Mouse (Mus musculus): ENCODE results near the gene Fbxl22.

The Fbxl22 gene

DNA sequence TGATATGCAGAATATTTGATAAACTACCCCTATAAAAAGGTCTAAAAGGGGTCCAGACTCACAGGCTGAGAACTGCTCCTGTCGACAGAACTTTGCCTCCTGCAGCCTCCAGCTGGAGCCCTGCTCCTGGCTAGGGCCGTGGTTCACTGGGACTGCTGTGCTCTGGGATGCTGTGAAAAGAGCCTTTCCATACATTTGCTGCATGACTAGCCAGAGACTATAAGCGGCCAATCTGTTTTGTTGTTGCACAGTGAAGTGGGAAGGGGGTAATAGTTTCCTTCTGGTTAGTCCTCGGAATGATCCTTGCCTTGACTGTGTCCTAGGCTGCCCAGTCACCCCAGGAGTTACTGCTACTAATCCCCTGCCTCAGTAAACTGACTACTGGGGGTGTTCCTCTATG lies 8.4 kb downstream of the Fbxl22 start:
- no peak for DNase-seq

GRCm38 (mm10) chr9:66505141-66505917 lies 9.1 kb downstream of the Fbxl22 start:
- no peak for DNase-seq

DNA sequence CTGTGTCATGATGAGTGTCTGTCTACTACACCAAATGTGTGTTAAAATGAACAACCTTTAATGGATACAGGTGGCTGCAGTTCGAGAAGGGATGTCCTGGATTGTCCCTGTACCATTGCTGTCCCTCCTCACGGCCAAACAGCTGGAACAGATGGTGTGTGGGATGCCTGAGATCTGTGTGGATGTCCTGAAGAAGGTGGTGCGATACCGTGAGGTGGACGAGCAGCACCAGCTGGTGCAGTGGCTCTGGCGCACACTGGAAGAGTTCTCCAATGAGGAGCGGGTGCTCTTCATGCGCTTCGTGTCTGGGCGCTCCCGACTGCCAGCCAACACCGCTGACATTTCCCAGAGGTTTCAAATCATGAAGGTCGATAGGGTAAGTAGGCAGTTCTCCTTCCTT lies 9.9 kb downstream of the Fbxl22 start:
- no peak for DNase-seq

DNA sequence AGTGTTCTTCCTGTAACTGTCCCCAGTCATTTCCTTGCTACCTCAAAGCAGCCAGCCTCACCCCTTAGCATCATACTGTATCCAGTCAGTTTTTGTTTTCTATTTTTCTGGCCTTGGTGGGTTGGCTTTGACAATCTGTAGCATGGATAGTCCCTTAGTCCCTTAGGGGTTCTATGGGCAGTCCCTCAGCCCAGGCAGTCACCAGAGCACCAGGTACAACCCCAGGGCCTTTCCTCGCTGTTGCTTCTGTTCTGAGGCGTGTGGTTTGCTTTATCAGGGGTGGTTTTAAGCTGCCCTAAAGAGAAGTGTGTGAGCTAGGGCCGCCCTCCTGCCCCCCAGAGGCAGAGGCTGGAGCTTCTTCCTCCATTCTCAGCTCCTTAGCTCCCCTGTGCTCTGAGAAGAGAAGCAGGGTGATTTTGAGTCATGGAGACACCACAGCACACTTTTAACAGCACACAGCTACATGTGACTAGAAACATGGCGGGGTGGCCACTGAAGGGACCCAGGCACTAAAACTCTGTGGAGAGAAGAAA lies 10.4 kb downstream of the Fbxl22 start:
- DNase-seq, result no peak

- no peak for DNase-seq
Observed at GRCm38 (mm10) chr9:66501248-66501647, 13.1 kb downstream of the Fbxl22 start.

DNA sequence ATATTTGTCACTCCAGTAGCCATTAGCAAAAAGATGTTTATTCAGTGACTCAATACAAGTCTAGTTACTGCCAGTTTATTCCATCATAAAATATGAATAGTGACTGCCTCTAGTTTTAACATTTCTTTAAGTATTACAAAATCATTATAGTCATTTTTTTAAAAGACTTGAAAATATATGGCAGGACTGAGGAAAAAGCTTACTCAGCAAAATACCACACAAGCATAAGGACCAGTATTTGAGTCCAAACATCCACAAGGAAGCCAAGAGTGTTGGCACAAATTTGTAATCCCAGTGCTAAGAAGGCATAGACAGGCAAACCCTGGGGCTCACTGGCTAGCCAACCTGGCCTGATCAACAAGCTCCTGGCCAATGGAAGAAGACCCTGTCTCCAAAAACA lies 20.4 kb downstream of the Fbxl22 start:
- DNase-seq, result no peak

DNA sequence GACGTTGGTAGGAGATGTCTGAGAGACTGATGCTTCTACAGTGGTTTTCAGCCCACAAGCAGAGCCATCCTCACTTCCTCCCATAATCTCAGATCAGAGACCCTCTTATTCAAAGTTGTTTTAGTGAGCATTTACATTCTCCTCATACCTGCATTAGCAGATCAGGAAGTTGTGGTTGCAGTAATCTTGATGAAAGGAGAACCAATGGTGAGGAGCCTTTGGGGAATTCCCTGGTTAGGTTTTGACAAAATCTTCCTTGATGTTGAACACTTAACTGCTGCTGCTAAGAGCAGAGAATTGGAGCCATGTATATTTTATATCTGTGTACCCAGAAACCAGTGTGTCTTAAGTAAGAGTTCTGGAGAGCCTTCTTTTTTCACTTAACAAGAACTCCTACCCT lies 22.0 kb downstream of the Fbxl22 start:
- DNase-seq, result no peak

- DNase-seq, result no peak
Observed at GRCm38 (mm10) chr9:66488786-66489185, 25.6 kb downstream of the Fbxl22 start.

- no peak for DNase-seq
Observed at GRCm38 (mm10) chr9:66483429-66483828, 31.0 kb downstream of the Fbxl22 start.

DNA sequence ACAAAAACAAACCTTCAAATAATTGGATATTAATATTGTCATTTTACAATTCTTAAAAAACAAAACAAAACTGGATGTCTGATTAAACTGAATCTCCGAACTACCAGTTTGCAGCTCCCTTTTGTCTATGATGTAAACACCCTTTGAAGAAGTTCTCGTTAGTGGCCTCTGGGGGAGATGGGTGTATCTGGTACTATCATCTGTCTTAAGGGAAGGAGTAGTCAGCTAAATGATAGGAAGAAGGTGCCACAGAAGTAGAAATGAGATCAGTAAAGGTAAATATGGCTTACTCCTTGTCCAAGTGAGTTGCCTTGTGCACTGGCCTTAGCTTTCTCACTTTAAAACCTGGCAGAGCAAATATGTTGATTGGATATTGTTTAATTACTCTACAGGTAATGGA lies 36.6 kb downstream of the Fbxl22 start:
- no peak for DNase-seq

DNA sequence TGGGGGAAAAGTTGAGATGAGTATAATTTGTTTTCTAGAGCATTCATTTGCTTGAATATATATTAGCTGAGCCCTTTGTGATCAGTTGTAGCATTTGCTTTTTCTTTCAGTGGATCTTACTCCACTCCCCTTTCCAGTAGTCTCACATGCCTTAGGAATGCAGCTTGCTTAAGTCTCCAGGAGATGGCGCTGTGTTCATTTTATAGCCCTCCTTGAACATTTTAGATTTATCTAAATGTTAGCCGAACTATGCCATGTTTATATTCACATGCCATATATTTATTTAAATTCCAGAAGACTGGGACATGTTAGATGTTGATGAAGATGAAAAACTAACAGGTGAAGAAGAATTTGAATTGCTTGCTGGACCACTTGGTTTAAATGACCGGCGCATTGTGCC lies 49.3 kb downstream of the Fbxl22 start:
- DNase-seq, result no peak

All from kidney, adult 18-20 months (tissue).